Mouse (Mus musculus): ENCODE results near the gene Hist4h4. TPM values are rescaled to one million over a fixed set of nuclear protein-coding genes. Genes with fewer than 3 reads are reported as not detected.

Hist4h4 gene
- polyA plus RNA-seq, 1 experiment from 2014 or later, result 0.43 TPM

DNA sequence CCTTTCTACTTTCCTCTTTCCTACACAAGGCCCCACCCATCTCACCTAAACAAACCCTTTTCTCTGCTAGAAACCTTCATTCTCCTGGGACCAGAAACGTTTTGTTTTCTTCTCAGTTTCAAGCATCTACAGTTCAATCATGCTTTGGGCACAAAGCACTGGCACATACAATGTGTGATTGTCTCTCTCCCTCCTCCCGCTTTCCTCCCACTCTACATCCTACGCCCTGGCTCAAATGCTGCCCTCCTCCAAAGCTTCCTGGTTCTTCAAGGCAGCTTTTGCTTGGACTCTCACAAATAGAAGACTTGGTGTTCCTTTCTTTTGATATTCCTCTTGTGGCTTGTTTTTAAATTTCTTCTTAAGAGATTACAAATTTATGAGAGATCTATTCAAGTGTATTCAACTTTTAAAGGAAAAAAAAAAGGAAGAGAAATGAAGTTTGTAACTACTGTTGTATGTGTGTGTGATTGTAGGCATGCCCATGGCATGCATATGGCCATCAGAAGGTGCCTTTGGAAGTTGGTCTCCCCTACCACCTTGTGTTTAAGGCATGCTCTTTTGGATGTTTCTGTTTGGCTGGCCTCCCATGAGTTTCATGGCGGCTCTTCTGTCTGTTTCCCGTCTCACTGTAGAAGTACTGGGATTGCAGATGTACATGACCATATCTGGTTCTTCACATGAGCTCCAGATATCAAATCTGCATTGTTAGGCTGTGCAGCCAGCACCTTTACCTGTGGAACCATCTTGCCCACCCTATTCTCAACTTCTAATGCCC is 41.7 kb upstream of the Hist4h4 start:
- Histone ChIP-seq H3K27ac (ENCODE audit: low read depth, low read length) (no peak overlapping the region), H3K36me3 (ENCODE audit: control insufficient read depth, insufficient read depth, low read length) (no peaks in the 10 kb centered on the region; the same call in 1 of the 2 replicates), H3K4me2 (no peak overlapping the region), H3K4me3 (ENCODE audit: low read depth, low read length) (no peak overlapping the region), H3K9me3 (ENCODE audit: control insufficient read depth, low read length) (no peaks in the 10 kb centered on the region), H3K9ac (ENCODE audit: low read depth, low read length) (no peak overlapping the region), H3K27me3 (replicated peaks; ENCODE audit: control insufficient read depth, insufficient read depth, low read length) (no peaks in the 10 kb centered on the region), H3K4me1 (replicated peaks; ENCODE audit: control insufficient read depth, insufficient read depth, low read length) (peaks cover 20% of the 10 kb centered on the region)
- DNase-seq (ENCODE audit: low spot score), result no peak
- no peak for ATAC-seq (replicated peaks; ENCODE audit: low FRiP score)
- 71% methylated on average over 5 of the region's 5 CpGs for WGBS

DNA sequence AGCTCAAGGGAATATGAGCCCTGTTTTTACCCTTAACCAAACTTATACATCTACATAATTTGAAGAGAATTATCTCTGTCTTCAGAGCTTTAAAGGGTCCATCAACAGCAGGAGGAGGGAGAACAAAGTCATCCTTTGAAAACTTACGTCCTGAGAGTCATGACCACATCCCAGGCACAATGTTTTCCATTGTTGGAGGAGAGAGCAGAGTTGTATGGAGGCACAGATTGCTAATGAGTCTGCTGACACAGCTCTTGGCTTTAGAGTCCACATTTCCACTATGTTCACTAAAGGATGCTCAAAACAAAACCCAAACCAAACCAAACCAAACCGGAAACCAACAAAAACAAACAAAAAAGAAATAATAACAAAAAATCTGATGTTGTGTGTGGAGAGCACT is 40.7 kb upstream of the Hist4h4 start:
- H3K9me3 ChIP-seq (ENCODE audit: control insufficient read depth, low read length), result no peaks in the 10 kb centered on the region
- no peaks in the 10 kb centered on the region for H3K27me3 ChIP-seq (replicated peaks; ENCODE audit: control insufficient read depth, insufficient read depth, low read length)
- peaks cover 18% of the 10 kb centered on the region for H3K4me1 ChIP-seq (replicated peaks; ENCODE audit: control insufficient read depth, insufficient read depth, low read length)
- H3K27ac ChIP-seq (ENCODE audit: low read depth, low read length), result no peak overlapping the region
- no peak for DNase-seq (ENCODE audit: low spot score)
- 81% methylated on average over 2 of the region's 2 CpGs for WGBS
- no peaks in the 10 kb centered on the region; the same call in 1 of the 2 replicates for H3K36me3 ChIP-seq (ENCODE audit: control insufficient read depth, insufficient read depth, low read length)
- H3K4me2 ChIP-seq, result no peak overlapping the region
- no peak overlapping the region for H3K9ac ChIP-seq (ENCODE audit: low read depth, low read length)
- H3K4me3 ChIP-seq (ENCODE audit: low read depth, low read length), result no peak overlapping the region
- ATAC-seq (replicated peaks; ENCODE audit: low FRiP score), result no peak

- no peak overlapping the region for H3K27ac ChIP-seq (ENCODE audit: low read depth, low read length)
- H3K4me3 ChIP-seq (ENCODE audit: low read depth, low read length), result no peak overlapping the region
- no peaks in the 10 kb centered on the region for H3K9me3 ChIP-seq (ENCODE audit: control insufficient read depth, low read length)
- no peak for ATAC-seq (replicated peaks; ENCODE audit: low FRiP score)
- H3K4me2 ChIP-seq, result no peak overlapping the region
- no peaks in the 10 kb centered on the region for H3K36me3 ChIP-seq (ENCODE audit: control insufficient read depth, insufficient read depth, low read length)
- no peaks in the 10 kb centered on the region; the same call in 1 of the 2 replicates for H3K27me3 ChIP-seq (replicated peaks; ENCODE audit: control insufficient read depth, insufficient read depth, low read length)
- no peak overlapping the region for H3K9ac ChIP-seq (ENCODE audit: low read depth, low read length)
- H3K4me1 ChIP-seq (replicated peaks; ENCODE audit: control insufficient read depth, insufficient read depth, low read length), result no peaks in the 10 kb centered on the region
- DNase-seq (ENCODE audit: low spot score), result no peak
- 77% methylated on average over 3 of the region's 3 CpGs for WGBS
Observed at GRCm38 (mm10) chr6:136837323-136837722, 33.1 kb upstream of the Hist4h4 start.

- H3K4me2 ChIP-seq, result no peak within 1 kb of the TSS
- no peaks in the 10 kb centered on the region; the same call in 1 of the 2 replicates for H3K27me3 ChIP-seq (replicated peaks; ENCODE audit: control insufficient read depth, insufficient read depth, low read length)
- DNase-seq (ENCODE audit: low spot score) (no peak), ATAC-seq (replicated peaks; ENCODE audit: low FRiP score) (no peak)
- WGBS, result 45% methylated on average over 4 of the region's 4 CpGs
- no peaks in the 10 kb centered on the region for H3K4me1 ChIP-seq (replicated peaks; ENCODE audit: control insufficient read depth, insufficient read depth, low read length)
- H3K27ac ChIP-seq (ENCODE audit: low read depth, low read length), result no peak within 1 kb of the TSS
- no peaks in the 10 kb centered on the region for H3K36me3 ChIP-seq (ENCODE audit: control insufficient read depth, insufficient read depth, low read length)
- H3K9me3 ChIP-seq (ENCODE audit: control insufficient read depth, low read length), result no peaks in the 10 kb centered on the region
- no peak within 1 kb of the TSS for H3K4me3 ChIP-seq (ENCODE audit: low read depth, low read length)
- no peak within 1 kb of the TSS for H3K9ac ChIP-seq (ENCODE audit: low read depth, low read length)
Observed at GRCm38 (mm10) chr6:136835352-136835751, 31.1 kb upstream of the Hist4h4 start, which contains the start of gene Smco3. TSS of gene Smco3 (minus strand) at chr6:136835452.

- 49% methylated on average over 5 of the region's 5 CpGs for WGBS
- Histone ChIP-seq H3K4me3 (ENCODE audit: low read depth, low read length) (no peak overlapping the region), H3K27ac (ENCODE audit: low read depth, low read length) (no peak overlapping the region), H3K9me3 (ENCODE audit: control insufficient read depth, low read length) (no peaks in the 10 kb centered on the region), H3K27me3 (replicated peaks; ENCODE audit: control insufficient read depth, insufficient read depth, low read length) (no peaks in the 10 kb centered on the region; the same call in 1 of the 2 replicates), H3K36me3 (ENCODE audit: control insufficient read depth, insufficient read depth, low read length) (no peaks in the 10 kb centered on the region), H3K4me1 (replicated peaks; ENCODE audit: control insufficient read depth, insufficient read depth, low read length) (no peaks in the 10 kb centered on the region), H3K9ac (ENCODE audit: low read depth, low read length) (no peak overlapping the region), H3K4me2 (no peak overlapping the region)
- no peak for DNase-seq (ENCODE audit: low spot score)
- no peak for ATAC-seq (replicated peaks; ENCODE audit: low FRiP score)
Observed at GRCm38 (mm10) chr6:136831712-136832111, 27.5 kb upstream of the Hist4h4 start.

GRCm38 (mm10) chr6:136828681-136829080 is 24.5 kb upstream of the Hist4h4 start:
- H3K27me3 ChIP-seq (replicated peaks; ENCODE audit: control insufficient read depth, insufficient read depth, low read length), result no peaks in the 10 kb centered on the region
- no peak for DNase-seq (ENCODE audit: low spot score)
- H3K4me2 ChIP-seq, result peak overlapping the region; percentile 64
- H3K9me3 ChIP-seq (ENCODE audit: control insufficient read depth, low read length), result no peaks in the 10 kb centered on the region
- peak overlapping the region; percentile 70 for H3K9ac ChIP-seq (ENCODE audit: low read depth, low read length)
- WGBS, result 29% methylated on average over 4 of the region's 4 CpGs
- peaks cover 14% of the 10 kb centered on the region for H3K36me3 ChIP-seq (ENCODE audit: control insufficient read depth, insufficient read depth, low read length)
- H3K27ac ChIP-seq (ENCODE audit: low read depth, low read length), result peak overlapping the region; percentile 51; the same call in 1 of the 2 replicates
- H3K4me1 ChIP-seq (replicated peaks; ENCODE audit: control insufficient read depth, insufficient read depth, low read length), result 0 out of 2 replicates have a peak, but pooled peaks cover 5% of the 10 kb centered on the region
- H3K4me3 ChIP-seq (ENCODE audit: low read depth, low read length), result peak overlapping the region; percentile 100
- ATAC-seq (replicated peaks; ENCODE audit: low FRiP score), result no peak

DNA sequence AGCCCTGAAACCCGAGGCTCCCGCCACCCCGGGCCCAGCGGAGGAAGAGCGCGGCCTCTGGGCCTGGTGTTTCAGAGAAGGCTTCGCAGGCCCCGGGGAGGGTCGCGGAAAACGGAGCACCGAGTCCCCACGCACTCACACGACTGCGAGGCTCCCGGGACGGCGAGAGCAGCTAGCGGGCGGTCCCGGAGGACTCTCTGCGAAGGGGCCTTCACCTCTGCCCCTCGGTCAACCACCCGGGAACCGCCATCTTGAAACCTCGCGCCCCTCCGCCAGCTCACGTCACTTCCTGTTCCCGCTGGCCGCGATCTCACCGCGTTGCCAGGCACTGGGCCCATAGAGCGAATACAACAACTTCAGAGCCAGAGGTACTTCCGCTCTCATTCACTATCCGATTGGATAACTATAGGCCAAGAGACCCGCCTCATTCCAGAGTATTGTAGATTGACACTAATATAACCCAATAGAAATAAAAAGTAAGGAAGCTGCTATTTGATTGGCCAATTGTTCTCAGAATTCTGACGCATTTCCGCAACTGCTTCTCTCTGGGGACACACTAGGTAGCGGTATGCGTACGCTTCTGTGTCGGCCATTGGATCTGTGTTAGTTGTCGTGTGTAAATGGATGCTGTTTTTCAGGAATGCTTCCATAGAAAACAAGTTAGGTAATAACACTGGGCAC is 23.8 kb upstream of the Hist4h4 start, which contains the start of gene Wbp11:
TSS of gene Wbp11 (minus strand) at position 353 of the 681 bp plus-strand sequence.
- 0% methylated on average over 45 of the region's 45 CpGs for WGBS
- H3K36me3 ChIP-seq (ENCODE audit: control insufficient read depth, insufficient read depth, low read length), result peaks cover 16% of the 10 kb centered on the region
- H3K4me3 ChIP-seq (ENCODE audit: low read depth, low read length), result peak within 1 kb of the TSS; percentile 100
- H3K27me3 ChIP-seq (replicated peaks; ENCODE audit: control insufficient read depth, insufficient read depth, low read length), result no peaks in the 10 kb centered on the region
- peak within 1 kb of the TSS; percentile 85 for H3K27ac ChIP-seq (ENCODE audit: low read depth, low read length)
- ATAC-seq (replicated peaks; ENCODE audit: low FRiP score), result peak; percentile 100
- H3K9ac ChIP-seq (ENCODE audit: low read depth, low read length), result peak within 1 kb of the TSS; percentile 99
- H3K4me1 ChIP-seq (replicated peaks; ENCODE audit: control insufficient read depth, insufficient read depth, low read length), result 0 out of 2 replicates have a peak, but pooled peaks cover 5% of the 10 kb centered on the region
- H3K9me3 ChIP-seq (ENCODE audit: control insufficient read depth, low read length), result no peaks in the 10 kb centered on the region
- H3K4me2 ChIP-seq, result peak within 1 kb of the TSS; percentile 96
- DNase-seq (ENCODE audit: low spot score), result peak; percentile 95

DNA sequence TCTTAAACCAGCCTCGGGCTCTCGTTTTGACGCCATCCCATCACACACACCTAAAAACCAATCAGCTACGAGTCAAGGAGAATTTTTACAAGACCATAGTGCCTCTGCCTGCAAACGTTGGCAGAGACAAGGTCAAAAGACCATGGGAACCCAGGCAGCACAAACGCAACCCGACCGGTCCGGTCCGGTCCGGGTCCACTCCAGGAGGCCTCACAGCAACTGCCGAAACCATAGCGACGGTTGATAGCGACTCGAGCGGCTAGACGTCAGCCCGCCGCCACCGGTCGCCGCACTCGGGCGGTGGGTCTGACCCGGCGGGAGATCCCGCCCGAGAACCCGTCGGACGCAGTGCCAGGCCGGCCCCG is 23.3 kb upstream of the Hist4h4 start, which contains the start of gene BC049715:
TSS of gene BC049715 (plus strand) at position 111 of the 365 bp plus-strand sequence.
- no peaks in the 10 kb centered on the region for H3K9me3 ChIP-seq (ENCODE audit: control insufficient read depth, low read length)
- WGBS, result 0% methylated on average over 34 of the region's 34 CpGs
- H3K27ac ChIP-seq (ENCODE audit: low read depth, low read length), result peak within 1 kb of the TSS; percentile 85
- peak within 1 kb of the TSS; percentile 99 for H3K9ac ChIP-seq (ENCODE audit: low read depth, low read length)
- H3K36me3 ChIP-seq (ENCODE audit: control insufficient read depth, insufficient read depth, low read length), result peaks cover 21% of the 10 kb centered on the region
- H3K4me3 ChIP-seq (ENCODE audit: low read depth, low read length), result peak within 1 kb of the TSS; percentile 100
- 0 out of 2 replicates have a peak, but pooled peaks cover 5% of the 10 kb centered on the region for H3K4me1 ChIP-seq (replicated peaks; ENCODE audit: control insufficient read depth, insufficient read depth, low read length)
- ATAC-seq (replicated peaks; ENCODE audit: low FRiP score) (no peak; the same call in 1 of the 2 replicates), DNase-seq (ENCODE audit: low spot score) (no peak)
- peak within 1 kb of the TSS; percentile 96 for H3K4me2 ChIP-seq
- no peaks in the 10 kb centered on the region for H3K27me3 ChIP-seq (replicated peaks; ENCODE audit: control insufficient read depth, insufficient read depth, low read length)

Data from liver, embryonic 11.5 days (tissue).